Mouse (Mus musculus) embryonic fibroblast, embryonic 13.5 days (primary cell): ENCODE results near the gene Arf3. TPM values are rescaled to one million over a fixed set of nuclear protein-coding genes. Genes with fewer than 3 reads are reported as not detected.
A peak's percentile ranks its signal among the peaks of the same experiment; 100 is the strongest.

Experiments used
- H3K27ac ChIP-seq: 2 replicates; pipeline ENCODE4 v1.5.1; 2012; ENCODE audit warnings: low read length, control low read depth, inconsistent platforms; ENCODE audit not compliant: insufficient read depth
- H3K4me1 ChIP-seq: 2 replicates; pipeline ENCODE4 v1.6.1; 2011; ENCODE audit warnings: low read length; ENCODE audit not compliant: control insufficient read depth, insufficient read depth
- H3K4me3 ChIP-seq: 2 replicates; pipeline ENCODE4 v1.5.1; 2011; ENCODE audit warnings: mild to moderate bottlenecking, control low read depth, low read length; ENCODE audit not compliant: insufficient read depth
- CTCF ChIP-seq: IDR thresholded peaks from 2 replicates; pipeline ENCODE4 v1.5.1; 2011; ENCODE audit warnings: mild to moderate bottlenecking, control low read depth, low read length, moderate library complexity, borderline replicate concordance; ENCODE audit not compliant: insufficient read depth
- POLR2A ChIP-seq: IDR thresholded peaks from 2 replicates; pipeline ENCODE4 v1.6.1; 2011; ENCODE audit warnings: low read depth, mild to moderate bottlenecking, control low read depth, low read length, moderate library complexity
- polyA plus RNA-seq: library from polyadenylated mRNA; stranded (reverse); fragments of >200 nt; gene quantifications from 2 replicates; pipeline ENCODE4 v1.2.4, GENCODE M21; 2011; ENCODE audit warnings: low read depth; ENCODE audit not compliant: missing spikeins, insufficient read length

The Arf3 gene
- polyA plus RNA-seq, 1 experiment = 91.3 TPM

DNA sequence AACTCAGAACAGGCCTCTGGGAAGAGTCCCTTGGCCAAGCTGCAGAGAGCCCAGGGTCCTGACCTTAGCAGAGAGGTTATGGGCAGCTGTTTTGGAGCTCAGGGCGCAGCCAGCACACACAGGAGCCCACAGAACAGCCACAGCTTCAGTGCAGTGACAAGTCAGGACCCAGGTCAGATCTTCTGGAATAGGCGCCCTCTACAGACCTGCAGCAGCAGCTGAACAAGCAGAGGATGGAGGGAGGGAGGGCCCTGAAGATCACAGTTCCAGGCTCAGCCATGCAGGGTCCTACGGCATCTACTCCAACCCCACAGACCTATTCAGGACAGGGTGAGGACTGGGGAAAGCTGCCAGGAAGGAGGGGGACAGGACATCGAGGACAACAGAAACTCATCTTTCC is 24.2 kb downstream of the Arf3 start:
- no peak overlapping the region for H3K27ac ChIP-seq
- H3K4me1 ChIP-seq = no peaks in the 10 kb centered on the region; the same call in 1 of the 2 replicates
- no peak overlapping the region for H3K4me3 ChIP-seq
- TF ChIP-seq POLR2A (no peak), CTCF (0 out of 2 replicates have a peak, but pooled peaks have one; percentile 5)

DNA sequence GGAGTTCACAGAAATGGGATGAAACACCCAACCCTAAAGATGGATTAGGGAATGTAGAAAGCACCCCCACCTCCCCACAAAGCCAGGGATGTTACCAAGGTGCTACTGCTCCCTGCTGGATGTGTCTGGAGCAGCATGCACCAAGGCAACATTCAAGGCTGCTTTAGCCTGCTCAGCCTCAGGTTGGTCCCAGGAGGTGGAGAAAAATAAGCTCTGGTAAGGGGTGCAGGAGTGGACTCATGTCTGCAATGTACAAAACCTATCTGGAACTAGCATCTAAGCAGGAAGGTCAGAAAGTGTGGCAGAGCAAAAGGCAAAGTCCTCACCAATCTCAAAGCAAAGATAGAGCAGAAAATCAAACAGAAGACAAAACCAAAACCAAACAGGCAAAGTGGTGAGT is 25.1 kb downstream of the Arf3 start:
- Histone ChIP-seq H3K4me1 (no peaks in the 10 kb centered on the region; the same call in 1 of the 2 replicates), H3K27ac (no peak overlapping the region), H3K4me3 (no peak overlapping the region)
- TF ChIP-seq POLR2A = no peak
- peak; percentile 44; the same call in 1 of the 2 replicates for TF ChIP-seq CTCF

DNA sequence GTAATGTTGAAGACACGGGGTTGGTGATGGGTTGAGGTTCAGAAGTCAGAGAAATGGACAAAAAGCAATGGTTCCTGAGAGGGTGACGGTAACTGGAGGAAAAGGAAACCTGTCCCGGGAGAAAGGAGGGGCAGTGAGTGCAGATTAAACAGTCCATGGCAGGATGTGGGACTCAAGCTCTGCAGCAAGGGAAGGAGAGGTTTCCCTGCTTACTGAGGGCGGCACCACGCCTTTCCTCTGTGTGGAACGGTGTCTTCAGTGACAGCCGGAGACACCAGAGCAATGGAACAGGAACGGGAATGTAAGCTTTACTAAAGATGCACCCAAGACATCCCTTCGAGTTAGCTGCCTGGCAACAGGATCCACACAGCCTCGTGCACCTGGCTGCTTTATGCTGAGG is 26.5 kb downstream of the Arf3 start:
- Histone ChIP-seq H3K4me1 (no peaks in the 10 kb centered on the region; the same call in 1 of the 2 replicates), H3K4me3 (no peak overlapping the region), H3K27ac (no peak overlapping the region)
- no peak for TF ChIP-seq POLR2A
- TF ChIP-seq CTCF = no peak

DNA sequence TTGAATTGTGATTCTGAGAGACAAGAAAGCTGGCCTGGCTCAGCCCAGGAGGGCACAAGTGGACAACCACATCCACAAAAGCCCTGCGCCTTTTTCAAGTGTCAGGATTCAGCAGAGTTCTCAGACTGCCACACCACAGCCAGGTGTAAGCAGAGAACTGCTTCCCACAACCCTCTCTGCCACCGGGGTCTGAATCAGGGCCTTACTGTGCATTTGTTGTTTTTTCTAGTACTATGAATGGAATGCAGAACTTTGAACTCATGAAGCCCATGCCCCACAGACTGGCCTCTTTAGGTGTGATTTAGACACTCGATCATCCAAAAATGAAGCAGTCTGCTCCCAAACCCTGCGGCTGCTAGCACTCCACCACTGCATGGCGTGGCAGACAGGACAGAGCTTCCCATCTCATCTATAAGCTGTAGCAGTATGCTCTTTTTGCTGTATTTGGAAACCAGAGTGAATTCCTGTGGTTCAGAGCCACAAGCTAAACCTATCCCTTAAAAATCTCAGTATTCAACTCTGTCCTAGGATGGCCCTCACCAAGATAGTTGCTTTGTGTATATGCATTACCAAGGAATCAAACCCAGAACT is 28.9 kb downstream of the Arf3 start:
- TF ChIP-seq CTCF = no peak
- TF ChIP-seq POLR2A = no peak
- Histone ChIP-seq H3K27ac (no peak overlapping the region), H3K4me3 (no peak overlapping the region), H3K4me1 (no peaks in the 10 kb centered on the region; the same call in 1 of the 2 replicates)

DNA sequence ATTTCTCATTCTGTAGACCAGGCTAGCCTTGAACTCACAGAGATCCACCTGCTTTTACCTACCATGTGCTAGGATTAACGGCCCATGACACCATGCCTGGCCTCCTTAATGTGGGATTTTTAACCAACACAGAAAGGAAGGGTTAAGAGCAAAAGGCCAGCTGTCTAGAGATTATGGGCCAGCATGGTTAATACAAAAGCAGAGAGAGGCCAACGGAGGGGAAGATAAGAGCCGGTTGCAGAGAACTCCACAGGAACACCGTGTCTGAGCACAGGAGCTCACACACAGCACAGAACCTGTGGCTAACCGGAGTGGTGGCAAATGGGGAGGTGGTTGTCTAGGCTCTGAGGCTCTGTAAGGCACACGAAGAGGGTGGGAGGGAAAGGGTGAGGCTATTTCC is 29.6 kb downstream of the Arf3 start:
- Histone ChIP-seq H3K27ac (no peak overlapping the region), H3K4me1 (no peaks in the 10 kb centered on the region; the same call in 1 of the 2 replicates), H3K4me3 (no peak overlapping the region)
- no peak for TF ChIP-seq POLR2A

DNA sequence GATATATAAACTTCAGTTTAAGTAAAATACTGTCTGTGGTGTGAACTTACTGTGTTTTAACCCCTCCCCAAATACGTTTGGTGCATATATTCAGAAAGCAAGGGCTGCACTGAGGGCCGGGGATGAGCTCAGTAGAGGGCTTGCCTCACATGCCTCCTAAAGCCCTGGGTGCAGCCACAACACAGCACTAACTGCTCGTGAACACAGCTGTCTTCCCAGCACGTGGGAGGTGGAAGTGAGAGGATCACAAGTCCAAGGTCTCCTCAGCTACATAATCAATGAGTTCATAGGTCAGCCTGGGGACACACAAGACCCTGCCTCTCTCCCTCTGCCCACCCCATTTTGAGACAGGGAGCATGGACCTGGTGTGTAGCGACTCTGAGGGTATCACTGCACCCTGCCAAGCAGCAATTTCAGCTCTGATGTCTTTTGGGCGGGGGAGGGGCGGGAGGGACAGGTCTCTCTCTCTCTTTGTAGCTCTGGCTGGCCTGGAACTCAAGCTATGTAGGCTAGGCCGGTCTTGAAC is 30.9 kb downstream of the Arf3 start:
- Histone ChIP-seq H3K4me1 (no peaks in the 10 kb centered on the region; the same call in 1 of the 2 replicates), H3K4me3 (no peak overlapping the region), H3K27ac (no peak overlapping the region)
- TF ChIP-seq POLR2A (no peak), CTCF (no peak)

DNA sequence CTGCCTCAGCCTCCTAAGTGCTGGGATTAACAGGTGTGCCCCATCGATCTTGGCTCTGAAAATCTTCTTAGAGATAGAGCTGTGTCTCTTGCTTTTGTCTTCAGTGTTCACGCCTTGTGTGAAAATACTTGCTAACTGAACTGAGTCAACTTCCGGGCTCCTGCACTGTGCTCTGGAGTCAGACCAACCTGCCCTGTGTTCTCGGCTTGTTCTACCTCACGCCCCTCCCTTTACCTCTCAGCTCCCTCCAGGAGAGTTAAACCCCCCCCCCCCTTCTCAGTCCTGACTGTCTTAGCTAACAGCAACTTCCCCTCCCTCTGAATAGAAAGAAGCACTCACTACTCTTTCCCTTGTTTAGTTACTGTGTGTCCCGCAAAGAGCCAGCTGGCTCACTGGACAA is 32.2 kb downstream of the Arf3 start:
- Histone ChIP-seq H3K4me1 (no peaks in the 10 kb centered on the region; the same call in 1 of the 2 replicates), H3K27ac (no peak overlapping the region), H3K4me3 (no peak overlapping the region)
- TF ChIP-seq CTCF = no peak
- no peak for TF ChIP-seq POLR2A

DNA sequence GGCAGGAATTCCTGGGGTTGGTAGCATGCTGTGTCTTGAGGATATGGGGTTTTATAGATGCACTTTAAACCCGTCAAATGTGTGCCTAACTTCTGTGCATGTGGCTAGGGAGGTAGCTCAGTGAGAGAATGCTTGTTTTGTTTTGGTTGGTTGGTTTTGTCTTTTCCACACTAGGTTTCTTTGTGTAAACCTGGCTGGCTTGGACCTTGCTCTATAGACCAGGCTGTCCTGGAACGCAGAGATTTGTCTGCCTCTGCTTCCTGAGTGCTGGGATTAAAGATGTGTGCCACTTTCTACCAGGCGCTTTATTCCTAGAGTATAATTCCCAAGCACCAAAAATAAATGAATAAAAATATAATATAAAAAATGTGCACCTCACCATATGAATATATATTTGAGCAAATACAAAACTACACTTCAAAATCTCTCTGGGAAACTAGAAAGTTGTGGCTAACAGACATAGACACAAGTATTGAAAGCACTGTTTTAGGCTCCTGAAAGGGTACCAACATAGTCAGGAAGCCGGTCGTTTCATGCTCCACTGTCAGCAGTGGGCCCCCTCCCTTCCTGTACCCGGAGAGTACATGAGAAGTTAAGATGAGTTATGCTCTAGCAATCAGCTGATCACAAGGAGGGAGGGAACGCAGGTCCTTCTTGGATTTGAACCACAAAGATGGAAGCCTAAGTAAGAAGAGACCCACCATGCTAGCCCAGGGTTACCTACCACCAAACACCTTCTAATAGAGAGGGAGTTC is 33.0 kb downstream of the Arf3 start:
- Histone ChIP-seq H3K4me3 (no peak overlapping the region), H3K4me1 (no peaks in the 10 kb centered on the region; the same call in 1 of the 2 replicates), H3K27ac (no peak overlapping the region)
- TF ChIP-seq CTCF (no peak), POLR2A (no peak)

DNA sequence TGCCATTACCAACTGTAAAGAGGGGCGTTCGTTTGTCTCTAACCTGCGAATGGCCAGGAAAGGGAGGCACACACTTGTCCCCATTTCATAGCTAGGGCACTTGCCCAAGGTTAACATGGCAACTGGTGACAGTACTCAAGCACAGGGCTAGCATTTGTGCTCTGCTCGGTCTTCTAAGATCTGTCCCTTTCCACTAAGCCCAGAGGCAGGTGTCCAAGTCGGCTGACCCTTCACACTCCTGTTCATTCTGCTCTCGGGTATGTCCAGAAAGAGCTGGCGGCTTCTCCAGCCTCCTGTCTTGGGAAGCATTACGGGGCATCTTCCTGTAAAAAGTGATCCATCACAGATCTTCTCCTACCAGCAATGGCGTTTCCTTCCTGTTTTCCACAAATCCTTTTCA is 34.6 kb downstream of the Arf3 start:
- Histone ChIP-seq H3K27ac (no peak overlapping the region), H3K4me1 (no peaks in the 10 kb centered on the region), H3K4me3 (no peak overlapping the region)
- TF ChIP-seq CTCF = no peak
- no peak for TF ChIP-seq POLR2A
